Mouse (Mus musculus) cerebellum, postnatal 36 days (tissue): Measurements from ENCODE around the gene Speg.

Experiments used
- DNase-seq, 2 experiments: peaks; one replicate each; pipeline ENCODE4 v3.0.0; 2021 to 2022; ENCODE audit warnings: mixed read lengths in 2 of 2

The Speg gene

GRCm38 (mm10) chr1:75467215-75467927 lies 92.3 kb downstream of the Speg start:
- peak; percentile 83 to 89 for DNase-seq

DNA sequence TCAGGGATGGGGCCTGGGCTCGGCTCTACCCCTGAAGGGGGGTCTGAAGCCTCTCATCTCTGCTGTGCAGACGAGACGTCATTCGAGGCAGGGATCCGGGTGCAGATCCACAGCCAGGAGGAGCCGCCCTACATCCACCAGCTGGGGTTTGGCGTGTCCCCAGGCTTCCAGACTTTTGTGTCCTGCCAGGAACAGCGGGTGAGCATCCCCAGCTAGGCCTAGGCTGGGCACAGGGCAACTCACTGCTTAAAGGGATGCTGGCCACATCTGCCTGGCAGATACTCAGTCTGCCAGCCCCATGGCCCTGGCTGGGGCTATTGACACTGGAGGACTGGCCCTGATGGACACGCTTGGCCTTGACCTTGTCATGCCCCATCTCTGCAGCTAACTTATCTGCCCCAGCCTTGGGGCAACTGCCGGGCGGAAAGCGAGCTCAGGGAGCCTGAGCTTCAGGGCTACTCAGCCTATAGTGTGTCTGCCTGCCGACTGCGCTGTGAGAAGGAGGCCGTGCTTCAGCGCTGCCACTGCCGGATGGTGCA lies 94.3 kb downstream of the Speg start:
- no peak for DNase-seq

- DNase-seq = no peak
Measured at GRCm38 (mm10) chr1:75476441-75476840, 101.3 kb downstream of the Speg start.

GRCm38 (mm10) chr1:75477264-75477965 lies 102.3 kb downstream of the Speg start:
- DNase-seq = peak; percentile 95 to 98

GRCm38 (mm10) chr1:75477966-75478290 lies 102.8 kb downstream of the Speg start:
- DNase-seq = no peak

DNA sequence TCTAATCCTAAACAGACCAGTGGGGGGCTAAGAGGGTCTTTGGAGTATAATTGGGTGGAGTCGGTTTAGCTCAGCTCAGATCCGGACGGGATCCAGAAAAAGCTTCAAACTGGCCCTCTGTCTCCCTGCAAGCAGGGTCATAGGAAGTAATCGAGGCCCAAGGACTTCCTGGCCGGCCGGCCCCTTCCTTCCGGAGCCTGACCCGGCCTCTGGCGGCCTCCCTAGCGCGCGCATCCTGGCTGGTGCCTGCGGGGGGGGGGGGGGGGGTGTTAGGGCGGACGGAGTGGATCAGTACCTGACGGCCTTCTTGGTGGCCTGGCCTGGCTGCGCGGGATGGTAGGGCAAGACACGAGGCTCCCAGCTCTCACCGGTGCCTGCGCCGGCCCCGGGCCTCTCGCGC lies 103.4 kb downstream of the Speg start:
- DNase-seq = peak; percentile 27 to 35

GRCm38 (mm10) chr1:75478916-75479634 lies 104.0 kb downstream of the Speg start, which contains the start of the genes Chpf and Tmem198:
Gene Chpf (minus strand): TSS chr1:75479307.
Gene Tmem198 (plus strand): TSS chr1:75479532.
- peak; percentile 96 to 97 for DNase-seq

DNA sequence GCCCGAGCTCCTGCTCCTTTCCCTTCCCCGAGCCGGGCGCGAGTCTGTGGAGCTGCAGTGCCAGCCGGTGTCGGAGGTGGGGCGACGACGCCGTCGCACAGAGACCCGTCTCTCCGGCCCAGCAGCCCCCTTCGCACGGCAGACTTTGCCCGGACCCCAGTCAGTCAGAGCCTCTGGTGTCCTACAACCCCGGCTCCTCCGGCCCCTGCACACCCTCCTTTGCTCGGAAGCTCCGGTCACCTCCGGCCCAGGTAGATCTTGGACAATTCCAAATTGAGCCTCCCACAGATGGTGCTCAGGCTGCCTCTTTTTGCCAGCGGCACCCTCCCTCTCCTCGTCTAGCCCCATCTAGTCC lies 104.5 kb downstream of the Speg start:
- DNase-seq = no peak

GRCm38 (mm10) chr1:75480036-75480435 lies 104.9 kb downstream of the Speg start:
- DNase-seq = peak; percentile 37

DNA sequence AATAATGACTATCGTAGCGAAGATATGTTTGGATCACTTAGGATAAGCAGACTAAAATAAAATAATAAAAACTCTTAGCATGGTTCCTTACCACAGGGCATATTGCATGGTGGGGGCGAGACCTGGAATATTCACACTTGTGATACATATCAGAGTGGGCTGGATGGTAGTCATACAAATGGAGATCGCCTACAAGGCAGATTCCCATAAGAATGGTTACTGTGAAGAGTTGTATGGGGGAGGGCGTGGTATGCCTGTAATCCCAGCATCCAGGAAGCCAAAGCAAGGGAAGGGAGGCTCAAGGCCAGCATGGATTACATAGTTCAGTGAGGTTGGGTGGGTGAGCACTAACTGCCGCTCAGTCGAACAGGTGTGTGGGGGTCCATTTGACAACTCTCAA lies 105.6 kb downstream of the Speg start:
- DNase-seq = no peak
